Mouse (Mus musculus) E14TG2a.4 (cell line): ENCODE measurements around the gene Cdk11b.

ENCODE experiments used
- CTCF ChIP-seq: conservative IDR thresholded peaks from 2 replicates; pipeline ENCODE4 v1.5.1; 2014; ENCODE audit warnings: low read length
- NANOG ChIP-seq: IDR thresholded peaks from 2 replicates; pipeline ENCODE4 v1.6.1; 2014; ENCODE audit warnings: borderline replicate concordance, low read length, mixed read lengths
- POU5F1 ChIP-seq: IDR thresholded peaks from 2 replicates; pipeline ENCODE4 v1.6.1; 2014; ENCODE audit warnings: low read length, borderline replicate concordance

DNA sequence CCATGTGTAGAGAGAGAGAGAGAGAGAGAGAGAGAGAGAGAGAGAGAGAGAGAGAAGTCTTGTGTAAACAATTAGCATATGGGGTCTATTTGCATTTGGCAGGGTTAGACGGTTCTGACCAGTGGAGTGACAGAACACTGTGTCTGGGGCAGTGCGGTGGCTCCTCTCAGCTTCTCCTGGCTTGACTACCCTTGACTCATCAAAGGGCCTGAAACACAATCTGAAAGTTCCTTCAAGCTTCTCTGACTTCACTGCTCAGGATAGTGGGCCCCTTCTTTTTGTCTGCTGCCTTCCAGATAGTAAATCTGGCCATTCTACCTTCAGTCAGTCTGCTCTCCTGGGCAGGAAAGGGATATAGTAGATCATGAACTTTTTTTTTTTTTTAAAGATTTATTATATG, 17.8 kb upstream of the Cdk11b start:
- no peak for TF ChIP-seq CTCF
- TF ChIP-seq NANOG = no peak
- TF ChIP-seq POU5F1 = no peak
